8 mouse cellular contexts compared by ENCODE assay signal in the genomic region with DNA sequence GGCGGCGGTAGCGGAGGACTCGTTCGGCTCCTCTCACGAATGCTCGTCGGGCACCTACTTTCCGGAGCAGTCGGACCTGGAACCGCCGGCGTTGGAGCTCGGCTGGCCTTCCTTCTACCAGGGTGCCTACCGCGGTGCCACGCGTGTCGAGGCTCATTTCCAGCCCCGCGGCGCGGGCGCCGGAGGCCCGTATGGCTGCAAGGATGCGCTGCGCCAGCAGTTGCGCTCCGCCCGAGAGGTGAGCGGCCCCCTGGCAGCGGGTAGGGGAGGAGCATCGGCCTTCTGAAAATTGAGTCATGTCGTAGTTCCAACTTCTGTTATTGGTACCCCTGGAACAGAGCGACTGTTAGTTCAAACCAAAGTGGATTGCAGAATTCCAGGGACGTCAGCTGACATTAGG. TPM values are rescaled to one million over a fixed set of nuclear protein-coding genes. Genes with fewer than 3 reads are reported as not detected.
DNase-seq lines count a peak whose midpoint lies in the region; ATAC-seq and TF ChIP-seq lines count a peak whose summit lies in the region.

No protein-coding gene starts in this region.

- peak; percentile 25 to 43; a peak in 2 of 4 replicates for ATAC-seq in hematopoietic stem cell, adult 5-6 weeks (replicated peaks in 1 of 2; ENCODE audit: insufficient read depth in 1 of 2, low FRiP score in 2 of 2, low TSS enrichment in 1 of 2, low read depth in 1 of 2, poor library complexity in 2 of 2, severe bottlenecking in 2 of 2)
- ATAC-seq in liver, embryonic 16.5 days (ENCODE audit: low read depth), result peak; percentile 44

- no peak for TF ChIP-seq POLR2A in cerebellum, adult 2 months (IDR thresholded peaks at IDR 0.05; ENCODE audit: borderline replicate concordance, insufficient read depth, low read length)

- no peaks in the 10 kb centered on the region; the same call in 1 of the 2 replicates for H3K27me3 ChIP-seq in cerebellum, adult 2 months (ENCODE audit: control insufficient read depth, insufficient read depth, low read length)
- no peaks in the 10 kb centered on the region for H3K27me3 ChIP-seq in liver, embryonic 16.5 days (ENCODE audit: control insufficient read depth, insufficient read depth, low read depth, low read length)

- H3K4me1 ChIP-seq in cerebellum, adult 2 months (ENCODE audit: control insufficient read depth, insufficient read depth, low read length), result no peaks in the 10 kb centered on the region
- H3K4me1 ChIP-seq in liver, embryonic 16.5 days (ENCODE audit: control insufficient read depth, low read depth, low read length), result peaks cover 36% of the 10 kb centered on the region

- peak overlapping the region; percentile 60 for H3K4me3 ChIP-seq in cerebellum, adult 2 months (replicated peaks; ENCODE audit: insufficient read depth, low read depth, low read length)
- peak overlapping the region; percentile 74 for H3K4me3 ChIP-seq in liver, embryonic 16.5 days (ENCODE audit: low read depth, low read length)

- H3K4me2 ChIP-seq in liver, embryonic 16.5 days (ENCODE audit: low read depth, low read length), result peak overlapping the region; percentile 97

- peak in 1 of 2 experiments; percentile 7 for DNase-seq in cerebellum, adult 2 months
- no peak for DNase-seq in cerebellum, adult 11-12 months
- DNase-seq in B cell, adult 2 months, result peak; percentile 62 to 65
- DNase-seq in c-Kit-positive CD71-positive TER-119-negative erythroid progenitor cells, embryonic 14.5 days (ENCODE audit: low read depth), result peak; percentile 50
- peak; percentile 18 to 26 for DNase-seq in spleen, adult 18-20 months
- no peak for DNase-seq in cerebellum, adult 11 months

- peaks cover 5% of the 10 kb centered on the region for H3K36me3 ChIP-seq in liver, embryonic 16.5 days (ENCODE audit: control insufficient read depth, insufficient read depth)

- H3K9me3 ChIP-seq in liver, embryonic 16.5 days (replicated peaks; ENCODE audit: control insufficient read depth, low read length), result no peaks in the 10 kb centered on the region

- TF ChIP-seq CTCF in cerebellum, adult 2 months (IDR thresholded peaks at IDR 0.05; ENCODE audit: borderline replicate concordance, insufficient read depth, low read depth, low read length), result no peak

- H3K27ac ChIP-seq in cerebellum, adult 2 months (ENCODE audit: insufficient read depth, low read length), result no peak overlapping the region
- H3K27ac ChIP-seq in liver, embryonic 16.5 days (ENCODE audit: low read length), result peak overlapping the region; percentile 84

- WGBS in cerebellum, adult 2 months, result 1% methylated on average over 37 of the region's 37 CpGs
- 0% methylated on average over 37 of the region's 37 CpGs for WGBS in liver, embryonic 16.5 days (ENCODE audit: insufficient replicate concordance)

- H3K9ac ChIP-seq in liver, embryonic 16.5 days (ENCODE audit: low read depth, low read length), result peak overlapping the region; percentile 81

RNA-seq across cellular contexts. Expression of gene Fam83d, which starts 0.5 kb away (rescaled TPM):
- 2.5 and 3.0 TPM in 2 replicates for polyA plus RNA-seq in cerebellum, adult 2 months (2012; rRNA removed)
- total RNA-seq in hematopoietic stem cell, adult 5-6 weeks (2017), result 3.5 and 6.6 TPM in 2 replicates
- 15.4 and 16.1 TPM in 2 replicates for polyA plus RNA-seq in liver, embryonic 16.5 days (2015; fragmentation: Nextera tagmentation; extraction: Ambion mirVana)

RNA-seq across cellular contexts. Expression of gene Dhx35, which starts 26.3 kb away (rescaled TPM):
- polyA plus RNA-seq in cerebellum, adult 2 months (2012; rRNA removed), result 23.1 and 23.3 TPM in 2 replicates
- 13.1 and 23.1 TPM in 2 replicates for total RNA-seq in hematopoietic stem cell, adult 5-6 weeks (2017)
- polyA plus RNA-seq in liver, embryonic 16.5 days (2015; fragmentation: Nextera tagmentation; extraction: Ambion mirVana), result 2.9 and 3.3 TPM in 2 replicates

Comparison
In these comparisons a context has a peak if more than half of its experiments do, and no peak if none do; other contexts are left out.
1. DNase-seq: peak in B cell, adult 2 months (2 of 2), c-Kit-positive CD71-positive TER-119-negative erythroid progenitor cells, embryonic 14.5 days (single experiment) and spleen, adult 18-20 months (2 of 2); none in cerebellum, adult 11-12 months (single experiment) and cerebellum, adult 11 months (single experiment).